Mouse (Mus musculus) thymus, adult 18-20 months (tissue): ENCODE results near the gene Myrf.
A peak's percentile ranks its signal among the peaks of the same experiment; 100 is the strongest.

ENCODE experiments used
- DNase-seq, 2 experiments: peaks; one replicate each; pipeline ENCODE4 v3.0.0; 2022; ENCODE audit warnings: mixed read lengths in 2 of 2

Gene Myrf

DNA sequence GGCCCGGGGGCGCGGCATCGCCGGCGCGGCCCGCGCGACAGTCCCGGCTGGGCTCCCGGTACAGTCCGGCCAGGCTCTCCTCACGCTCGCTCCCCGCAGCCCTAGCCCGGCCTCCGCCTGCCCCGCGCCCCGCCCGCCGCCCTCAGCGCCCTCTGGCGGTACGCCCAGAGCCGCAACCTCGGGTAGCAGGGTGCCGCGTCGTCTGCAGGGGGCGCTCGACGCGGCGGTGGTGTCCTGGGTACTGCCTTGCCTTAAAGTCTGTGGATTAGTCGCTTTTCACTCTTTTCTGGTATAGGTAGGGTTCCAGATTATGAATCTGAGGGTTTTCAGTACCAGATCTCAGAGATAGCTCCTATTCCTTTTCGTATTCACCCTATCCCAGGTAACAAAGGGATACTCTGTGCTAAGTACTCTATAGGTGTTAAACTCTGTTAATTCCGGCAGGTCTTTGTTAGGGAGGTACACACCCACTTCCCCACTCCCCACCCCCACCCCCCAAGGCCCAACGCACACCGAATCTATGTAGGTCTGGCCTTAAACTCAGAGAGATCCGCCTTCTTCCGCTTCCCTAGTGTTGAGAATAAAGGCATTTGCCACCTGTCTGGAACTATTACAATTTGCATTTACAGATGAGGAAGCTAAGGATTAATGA is at the start of gene Myrf:
Gene Myrf (minus strand): TSS at position 95 of the 652 bp plus-strand sequence.
- peak; percentile 23 to 42 for DNase-seq

DNA sequence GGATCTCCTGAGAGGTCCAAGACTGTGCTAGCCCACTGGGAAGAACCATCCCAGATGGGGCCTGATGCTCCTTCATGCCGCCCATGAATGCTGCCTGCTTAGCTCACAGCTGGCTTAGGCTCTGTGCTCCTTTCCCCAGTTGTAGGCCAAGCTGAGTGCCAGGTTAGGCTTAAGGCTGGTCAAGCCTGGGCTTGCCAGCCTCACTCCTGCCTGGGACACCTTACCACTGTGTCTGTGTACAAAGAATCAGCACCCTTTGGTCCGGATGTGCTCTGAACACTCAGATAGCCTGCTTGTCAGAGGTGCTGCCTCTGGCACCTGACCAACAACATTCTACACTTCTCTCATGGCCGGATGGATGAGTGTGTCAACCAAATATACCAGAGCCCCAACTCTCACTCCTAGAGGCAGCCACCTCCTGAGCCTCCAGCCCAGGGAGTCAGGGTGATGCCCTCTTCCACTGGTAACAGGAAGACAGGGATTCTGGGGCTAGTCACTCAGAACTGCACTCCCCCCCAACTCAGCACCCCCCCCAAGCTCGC is 49.1 kb upstream of the Myrf start:
- no peak for DNase-seq

DNA sequence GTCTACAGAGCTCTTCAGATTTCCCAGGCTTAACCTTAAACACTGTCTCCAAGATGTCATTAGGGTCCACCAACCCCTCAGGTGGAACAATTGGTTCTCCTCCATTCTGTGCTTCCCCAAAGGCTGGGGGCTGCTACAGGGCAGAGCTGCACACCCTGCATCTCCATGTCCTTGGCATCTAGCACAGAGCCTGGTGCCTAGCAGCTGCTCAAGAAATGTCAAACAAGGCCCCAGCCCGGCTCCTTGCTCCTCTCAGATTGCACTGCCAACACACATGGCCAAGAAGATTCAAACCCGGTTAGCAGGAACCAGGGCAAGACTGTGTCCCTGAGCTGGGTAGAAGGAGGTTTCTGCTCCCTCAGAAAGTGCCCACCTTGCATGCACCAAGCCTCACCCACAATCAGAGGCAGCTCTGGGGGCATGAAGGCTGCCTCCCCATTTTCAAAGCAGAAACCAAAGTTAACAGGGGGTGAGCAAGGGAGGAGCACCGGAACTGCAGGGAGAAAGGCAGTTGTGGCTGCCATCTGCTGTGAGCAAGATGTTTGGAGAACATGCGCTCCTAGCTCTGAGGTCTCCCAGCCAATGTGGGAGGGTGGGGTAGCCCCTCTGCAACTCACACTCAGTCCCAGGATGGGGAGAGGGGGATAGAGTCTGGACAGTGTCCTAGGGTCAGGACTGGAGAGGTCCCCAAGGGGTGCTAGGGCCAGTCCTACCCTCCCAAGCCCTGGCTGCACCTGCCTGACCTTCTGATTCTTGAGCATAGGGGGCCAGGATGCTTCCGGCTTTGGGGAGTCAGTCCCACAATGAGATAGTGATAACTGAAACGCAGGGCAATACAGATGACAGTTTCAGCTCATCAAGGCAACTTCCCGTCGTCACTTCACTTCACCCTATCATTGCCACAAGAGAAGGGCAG is 47.8 kb upstream of the Myrf start:
- DNase-seq = no peak

DNA sequence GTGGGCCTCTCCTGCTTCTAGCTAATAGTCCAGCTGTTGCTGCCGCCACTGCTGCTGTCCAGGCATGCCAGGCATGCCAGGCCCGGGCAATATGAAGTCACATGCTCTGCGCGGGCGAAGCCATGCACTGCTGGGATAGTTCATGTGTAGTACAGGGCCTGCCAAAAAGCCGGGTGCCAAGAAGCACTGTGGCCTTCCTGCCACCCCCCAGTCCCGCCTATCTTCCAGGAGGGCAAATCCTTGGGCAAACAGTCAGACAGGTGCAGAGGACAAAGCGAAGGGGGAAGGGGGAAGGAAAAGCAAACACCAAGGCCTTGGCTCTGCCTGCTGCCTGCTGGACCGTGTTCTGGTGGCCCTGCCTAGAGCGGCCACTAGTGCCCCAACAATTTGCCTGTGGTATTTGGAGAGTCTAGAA is 45.9 kb upstream of the Myrf start:
- no peak for DNase-seq

DNA sequence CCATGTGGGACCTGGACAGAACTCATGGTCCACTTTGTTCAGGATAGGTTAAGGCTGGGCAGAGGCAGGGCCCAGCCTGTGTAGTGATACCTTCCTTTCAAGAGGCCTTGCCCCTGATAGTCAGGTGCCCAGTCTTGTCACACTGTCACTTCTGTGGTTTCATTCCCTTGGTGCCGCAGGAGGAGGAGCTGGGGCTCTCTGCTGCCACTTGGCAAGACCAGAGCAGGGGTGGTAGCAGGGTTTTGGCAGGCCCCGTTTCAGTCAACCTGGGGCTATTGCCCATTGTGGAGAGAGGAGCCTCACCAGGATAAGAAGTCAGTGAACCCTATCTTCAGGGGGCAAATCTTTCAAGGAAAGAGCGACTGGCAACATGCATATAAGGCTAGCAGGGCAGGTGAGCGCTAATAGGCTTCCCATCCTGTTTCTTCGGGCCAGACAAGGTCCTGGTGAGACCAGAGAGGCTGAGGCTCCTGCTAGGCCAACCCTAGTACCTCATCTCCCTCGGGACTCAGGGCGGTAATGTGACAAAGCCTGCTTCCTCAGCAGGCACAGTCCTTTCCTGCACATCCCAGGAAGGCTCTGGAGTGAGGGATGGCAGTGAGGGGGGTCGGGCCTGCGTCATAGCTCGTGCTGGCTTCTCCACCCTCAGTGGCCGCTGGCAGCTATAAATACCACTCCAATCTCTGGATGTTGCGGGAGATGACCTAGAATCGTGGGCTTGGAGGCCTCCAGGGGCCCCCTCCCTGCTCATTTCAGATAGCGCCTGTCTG is 40.4 kb upstream of the Myrf start:
- no peak for DNase-seq

DNA sequence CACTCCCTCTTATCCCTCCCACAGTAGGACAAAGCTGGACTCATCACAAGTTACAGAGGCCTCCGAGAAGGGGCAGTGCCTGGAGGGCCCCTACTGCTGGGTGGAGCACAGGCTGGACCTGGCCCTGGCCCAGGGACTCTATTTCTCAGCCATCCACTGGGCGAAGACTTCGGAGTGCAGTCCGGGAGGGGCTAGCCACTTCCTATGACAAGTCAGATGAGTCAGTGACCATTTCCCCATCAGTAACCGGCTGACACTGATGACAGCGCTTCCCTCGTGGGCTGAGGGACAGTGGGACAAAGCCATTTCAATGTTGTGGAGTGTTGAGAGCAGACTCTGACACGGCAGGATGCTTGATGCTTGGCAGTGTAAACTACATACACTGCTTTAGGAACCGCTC is 39.1 kb upstream of the Myrf start:
- no peak for DNase-seq

DNA sequence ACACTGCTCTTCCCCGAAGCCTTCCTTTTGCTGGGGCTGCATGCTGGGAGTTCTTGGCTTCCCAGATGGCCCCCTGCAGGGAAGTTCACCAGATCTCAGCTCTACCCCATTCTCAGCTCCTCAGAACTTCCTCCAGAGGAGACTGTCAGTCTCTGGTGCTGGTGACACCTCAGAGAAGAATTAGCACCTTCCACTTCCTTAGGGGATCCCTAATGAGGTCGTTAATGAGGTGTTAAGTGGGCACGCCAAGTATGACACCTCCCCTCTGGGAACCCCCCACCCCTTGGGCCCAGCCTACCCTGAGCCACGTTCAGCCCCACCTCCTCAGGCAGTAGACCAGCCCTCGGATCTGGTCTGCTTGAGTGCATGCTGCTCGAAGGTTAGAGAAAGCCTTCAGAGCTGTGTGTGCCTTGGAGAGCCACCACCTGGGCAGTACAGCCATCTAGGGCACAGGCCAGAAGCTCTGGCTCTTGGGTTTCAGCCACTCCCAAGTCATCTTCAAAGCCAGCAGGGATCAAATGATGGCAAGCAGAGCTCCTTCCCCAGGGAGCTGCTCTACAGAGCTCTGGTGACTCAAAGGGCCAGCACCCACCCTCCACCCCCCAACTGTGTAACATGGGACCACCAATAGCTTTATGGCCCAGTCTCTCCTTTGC is 38.2 kb upstream of the Myrf start:
- DNase-seq = no peak

DNA sequence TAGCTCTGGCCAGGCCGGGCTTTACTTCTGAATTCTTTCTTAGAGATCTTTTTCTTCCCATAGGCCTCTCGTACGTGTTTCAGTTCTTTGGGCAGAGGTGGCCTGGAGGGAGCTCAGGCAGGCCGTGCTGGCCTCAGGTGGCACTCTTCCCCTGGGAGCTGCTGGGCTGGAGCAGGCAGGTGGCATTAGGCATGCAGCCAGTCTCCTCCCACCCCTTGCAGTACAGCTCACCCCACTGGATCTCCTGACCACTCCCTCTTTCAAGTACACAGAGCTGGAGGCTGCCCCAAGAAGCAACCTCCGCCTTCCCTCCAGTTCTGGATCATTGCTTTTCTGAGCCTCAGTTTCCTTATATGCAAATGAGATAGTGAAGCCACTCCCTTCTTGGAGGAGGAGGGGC is 37.2 kb upstream of the Myrf start:
- DNase-seq = no peak

DNA sequence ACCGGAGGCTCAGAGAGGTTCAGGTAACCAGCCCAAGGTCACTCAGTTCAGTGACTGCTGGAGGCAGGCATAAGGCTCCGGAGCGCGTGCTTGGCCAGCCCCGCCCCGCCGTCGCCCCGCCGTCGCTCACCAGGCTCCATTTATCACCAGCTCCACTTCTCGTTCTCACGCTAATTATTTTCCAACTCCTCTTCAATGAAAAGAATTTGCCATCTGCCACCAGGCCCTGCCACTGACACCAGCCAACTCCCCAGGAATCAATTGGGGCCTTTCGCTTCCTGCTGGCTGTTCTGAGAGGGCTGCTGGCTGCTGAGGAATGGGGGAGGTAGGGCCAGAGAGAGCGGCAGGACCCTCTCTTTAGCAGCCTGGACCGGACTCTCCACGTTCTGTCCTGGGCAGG is 36.8 kb upstream of the Myrf start:
- DNase-seq = no peak

DNA sequence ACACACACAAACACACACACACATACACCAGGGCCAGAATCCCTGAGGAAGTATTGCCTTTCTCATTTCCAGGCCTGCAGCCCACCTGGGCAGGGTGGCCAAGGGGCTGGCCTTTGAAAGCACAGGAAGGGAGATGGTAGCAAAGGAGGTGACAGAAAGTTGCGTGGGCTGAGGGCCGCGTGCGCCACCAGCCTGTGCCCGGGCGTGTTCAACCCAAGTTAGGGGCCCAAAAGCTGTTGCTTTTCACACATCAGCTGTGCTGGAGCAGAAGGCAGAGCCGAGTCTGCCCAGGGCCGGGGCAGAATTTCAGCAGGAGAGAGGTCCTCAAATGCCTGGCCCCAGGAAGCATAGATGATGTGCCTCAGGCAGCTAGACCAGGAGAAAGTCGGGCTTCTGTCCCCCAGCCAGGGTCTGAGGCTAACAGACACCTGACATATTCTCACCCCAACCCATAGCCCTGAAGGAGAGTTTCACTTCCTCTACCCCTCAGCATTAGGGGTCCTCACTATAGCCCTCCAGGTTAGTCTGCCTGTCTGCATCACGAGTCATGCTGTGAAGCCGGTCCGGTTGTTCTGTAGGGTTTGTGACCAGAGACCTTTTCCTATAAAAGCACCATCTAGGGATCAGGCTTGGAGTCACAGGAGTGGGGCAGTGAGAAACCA is 36.1 kb upstream of the Myrf start:
- DNase-seq = no peak

DNA sequence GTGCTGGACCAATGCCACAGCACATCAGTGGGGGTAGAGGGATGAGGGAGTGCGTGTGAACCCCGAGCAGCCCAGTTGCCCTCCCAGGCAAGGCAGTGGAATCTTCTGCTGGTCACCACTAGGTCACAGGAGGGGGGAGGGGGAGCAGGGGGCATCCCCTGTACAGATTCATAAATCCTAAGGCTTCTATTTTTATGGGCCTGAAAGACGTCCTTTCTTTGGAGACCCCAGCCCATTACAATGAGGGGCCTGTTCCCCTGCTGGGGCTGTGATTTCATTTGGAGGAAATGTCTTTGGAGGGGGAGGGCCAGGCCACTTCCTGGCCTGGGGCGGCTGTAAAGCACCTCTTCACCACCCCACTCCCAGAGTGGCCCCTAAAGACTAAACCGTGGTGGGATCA is 33.5 kb upstream of the Myrf start:
- no peak for DNase-seq

DNA sequence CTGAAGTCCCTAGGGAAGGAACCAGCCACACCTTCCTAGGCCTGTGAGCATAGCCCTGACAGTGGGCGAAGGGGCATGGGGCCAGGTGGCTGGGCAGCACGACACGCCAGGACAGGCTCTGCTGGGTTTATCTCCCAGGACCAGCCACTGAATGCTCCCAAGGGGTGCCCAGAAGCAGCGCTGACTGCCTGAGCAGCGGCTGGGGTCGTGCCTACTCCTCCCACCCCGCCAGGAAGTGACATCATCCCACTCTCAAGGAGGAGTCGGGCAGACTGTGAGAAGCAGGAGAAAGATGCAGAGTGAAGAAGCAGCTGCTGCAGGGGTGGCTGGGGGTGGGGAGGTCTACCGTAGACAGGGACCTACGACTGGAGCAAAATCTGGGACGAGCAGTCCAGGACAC is 32.2 kb upstream of the Myrf start:
- peak in 1 of 2 experiments; percentile 23 for DNase-seq

DNA sequence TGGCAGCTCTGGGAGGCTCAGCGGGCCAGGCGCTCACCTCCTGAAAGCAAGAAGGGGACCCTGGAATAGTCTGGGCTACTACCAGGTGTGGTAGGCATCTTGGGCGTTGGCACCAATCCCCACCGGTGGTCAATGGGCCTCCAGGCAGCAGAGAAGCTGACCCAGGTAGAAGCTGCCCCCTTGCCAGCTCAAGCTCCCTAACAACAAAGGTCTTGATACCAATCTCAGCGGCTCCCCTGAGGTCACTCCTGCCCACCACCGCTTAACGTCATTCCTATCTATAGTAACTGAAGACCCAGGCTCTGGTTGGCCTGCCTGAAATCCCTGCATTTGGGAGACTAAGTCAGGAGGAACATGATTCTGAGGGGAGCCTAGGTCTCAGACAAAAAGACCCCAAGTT is 31.0 kb upstream of the Myrf start:
- DNase-seq = no peak

DNA sequence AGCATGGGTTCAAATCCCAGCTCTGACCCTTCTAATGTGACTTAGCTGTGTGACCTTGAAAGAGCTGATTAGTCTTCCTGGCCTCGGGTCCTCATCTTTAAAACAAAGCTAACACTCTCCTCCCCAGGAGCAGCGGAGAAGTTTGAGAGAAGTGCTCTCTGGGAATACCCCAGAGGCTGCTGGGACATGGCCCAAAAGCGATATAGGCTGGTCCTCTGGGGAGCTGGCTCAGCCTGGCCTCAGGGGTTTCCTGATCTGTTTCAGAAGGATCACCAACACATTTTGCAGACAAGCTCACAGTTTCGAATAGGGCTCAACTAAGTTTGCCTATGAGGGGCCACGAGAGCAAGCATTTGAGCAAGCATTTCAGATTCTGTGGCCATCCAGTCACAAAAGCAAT is 29.8 kb upstream of the Myrf start:
- DNase-seq = no peak

DNA sequence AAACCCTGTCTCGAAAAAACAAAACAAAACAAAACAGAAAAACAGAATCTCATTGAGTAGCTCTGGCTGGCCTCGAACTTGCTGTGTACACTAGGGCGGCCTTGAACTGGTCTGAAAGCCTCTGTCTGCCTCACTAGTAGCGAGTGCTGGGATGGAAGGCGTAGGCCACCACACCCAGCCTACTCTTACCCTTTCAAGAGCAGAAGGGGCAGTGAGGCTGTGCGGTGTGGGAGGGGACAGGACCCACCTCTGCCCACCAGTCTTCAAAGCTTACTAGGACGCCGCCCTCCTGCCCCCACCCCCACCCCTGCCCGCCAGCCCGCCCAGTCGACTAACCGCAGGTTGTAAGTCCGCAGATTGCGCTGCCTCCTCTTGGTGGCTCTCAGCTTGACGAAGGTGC is 28.3 kb upstream of the Myrf start:
- no peak for DNase-seq

DNA sequence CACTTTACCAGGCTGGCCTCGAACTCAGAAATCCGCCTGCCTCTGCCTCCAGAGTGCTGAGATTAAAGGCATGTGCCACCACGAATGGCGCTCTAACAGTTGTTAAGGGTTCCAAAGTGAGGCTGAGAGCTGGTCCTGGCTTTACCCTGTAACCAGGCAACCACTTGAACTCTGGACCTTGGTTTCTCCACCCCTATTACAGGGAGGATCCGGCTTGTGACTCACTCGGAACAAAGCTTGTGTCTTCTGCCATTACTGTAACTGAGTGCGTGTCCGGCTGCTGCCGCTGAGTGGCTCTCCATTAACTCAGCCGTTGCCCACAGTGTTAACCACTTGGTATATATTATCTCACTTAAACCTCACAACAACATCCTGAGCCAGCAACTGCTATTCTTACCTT is 27.4 kb upstream of the Myrf start:
- DNase-seq = no peak

DNA sequence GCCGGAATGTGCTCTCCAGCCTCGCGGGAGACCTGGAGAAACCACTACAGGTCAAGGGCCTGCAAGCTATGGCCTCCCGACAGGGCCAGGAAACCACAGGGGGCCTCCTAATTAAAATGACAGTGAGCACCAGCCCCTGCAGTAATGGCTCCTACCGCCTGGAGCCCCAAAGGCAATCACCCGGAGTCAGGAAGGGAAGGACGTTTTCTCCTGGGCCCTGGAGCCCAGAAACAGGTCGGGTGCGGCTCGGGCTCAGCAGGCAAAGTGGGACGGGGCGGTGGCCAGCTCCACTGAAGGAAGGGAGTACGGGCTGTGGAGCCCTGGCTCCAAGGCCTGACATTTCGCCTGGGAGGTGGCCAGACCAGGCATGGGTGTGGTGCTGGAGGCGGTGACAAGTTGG is 26.5 kb upstream of the Myrf start:
- DNase-seq = no peak

DNA sequence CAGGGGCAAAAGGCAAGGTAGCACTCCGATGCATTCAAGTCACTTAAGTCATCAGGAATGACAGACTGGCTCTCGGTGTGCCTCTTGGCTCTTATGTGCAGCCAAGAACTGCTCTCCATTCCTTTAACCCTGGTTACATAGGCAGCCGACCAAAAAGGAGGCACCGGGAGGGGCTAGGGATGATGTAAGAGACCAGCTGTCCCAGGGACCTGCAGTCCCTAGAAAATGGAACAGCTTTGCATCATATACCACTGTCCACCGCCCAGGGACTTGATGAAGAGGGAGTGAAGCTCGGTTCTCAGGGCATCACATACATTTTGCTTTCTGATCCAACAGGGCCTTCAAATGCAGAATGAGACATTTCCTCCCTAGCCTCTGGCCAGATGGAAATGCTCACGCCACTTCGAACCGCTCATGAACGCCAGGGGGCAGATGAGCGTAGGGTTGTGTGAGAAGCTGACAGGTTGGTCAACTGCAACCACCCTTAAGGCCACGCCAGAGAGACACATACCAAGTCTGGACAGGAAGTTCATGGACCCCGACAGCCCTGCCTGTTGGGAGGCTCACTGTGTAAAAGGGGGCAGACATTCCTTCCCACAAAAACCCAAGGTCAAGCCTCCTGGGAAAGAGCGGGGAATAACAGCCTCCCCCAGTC is 25.8 kb upstream of the Myrf start:
- no peak for DNase-seq

DNA sequence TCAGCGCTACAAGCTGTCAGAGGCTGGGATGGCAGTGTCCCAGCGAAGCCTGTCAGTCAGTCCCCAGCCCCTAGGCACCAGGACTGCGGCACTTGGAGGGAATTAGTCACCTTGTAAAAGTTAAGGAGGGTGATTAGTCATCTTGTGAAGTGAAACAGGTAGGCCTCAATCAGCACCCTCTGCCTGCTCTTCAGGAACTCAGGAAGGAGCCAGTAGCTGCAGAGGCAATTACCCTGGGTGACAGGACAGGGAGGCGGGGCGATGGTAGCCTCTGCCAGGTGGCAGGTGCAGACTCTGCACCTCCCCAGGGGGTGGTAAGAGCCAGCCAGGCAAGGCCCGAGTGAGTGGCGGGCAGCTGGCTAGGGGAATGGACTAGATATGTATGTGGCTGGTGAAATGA is 20.8 kb upstream of the Myrf start:
- DNase-seq = no peak

DNA sequence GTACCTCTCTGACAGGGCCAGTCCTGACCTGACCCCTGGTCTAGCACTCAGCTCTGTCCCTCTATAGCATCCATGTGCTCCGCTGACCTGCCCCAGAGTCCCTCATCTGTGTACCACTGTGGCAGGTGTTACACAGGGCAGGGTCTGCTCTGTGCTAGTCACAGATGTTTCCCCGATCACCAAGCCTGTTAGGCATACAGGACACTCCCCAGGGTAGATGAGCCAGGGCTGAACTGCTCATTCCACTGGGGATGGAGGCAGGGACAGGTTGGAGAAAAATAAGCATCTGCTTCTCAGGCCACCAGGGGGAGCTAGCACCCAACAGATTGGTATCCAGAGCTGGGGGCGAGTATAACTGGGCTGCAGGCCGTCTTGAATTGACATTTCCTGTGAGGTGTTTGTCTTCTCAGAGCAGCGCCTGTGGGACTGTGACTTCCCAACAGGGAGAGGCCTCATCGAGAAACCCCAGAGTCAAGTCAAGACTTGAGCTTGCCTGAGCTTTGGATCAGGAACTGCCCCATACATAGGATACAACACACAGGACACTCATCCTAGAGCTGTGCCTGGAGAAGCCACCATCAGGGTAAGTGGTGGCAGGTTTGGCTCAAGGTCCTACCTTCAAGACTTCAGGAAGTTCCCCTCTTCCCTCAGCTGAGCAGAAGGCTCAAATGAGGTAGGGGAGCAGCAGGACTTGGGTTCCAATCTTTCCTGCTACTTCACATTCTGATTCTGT is 17.9 kb upstream of the Myrf start:
- DNase-seq = peak in 1 of 2 experiments; percentile 33

DNA sequence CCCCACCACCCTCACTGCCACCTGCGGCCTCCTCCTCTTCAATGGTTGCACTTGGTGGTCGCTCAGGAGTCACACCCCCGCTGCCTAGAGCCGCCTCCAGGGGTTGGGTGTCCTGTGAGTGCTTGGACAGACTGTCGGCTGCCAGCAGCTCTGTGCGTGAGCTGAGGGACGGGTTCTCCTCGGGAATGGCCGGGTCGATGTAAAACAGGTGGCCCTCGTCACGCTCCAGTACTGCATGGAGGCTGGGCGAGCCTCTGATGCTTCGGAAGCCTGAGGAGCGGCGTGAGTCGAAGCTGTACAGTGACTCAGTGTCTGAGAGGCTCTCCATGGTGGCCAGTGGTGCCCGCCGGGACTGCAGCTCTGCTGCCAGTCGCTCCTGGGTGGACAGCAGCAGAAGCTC is 7.6 kb upstream of the Myrf start:
- no peak for DNase-seq
